Mouse (Mus musculus) G1E (cell line): ENCODE measurements around the gene Sync.

Experiments used
- CTCF ChIP-seq: IDR thresholded peaks from 2 replicates; pipeline ENCODE4 v1.5.1; 2012; ENCODE audit warnings: low read depth, low read length, inconsistent platforms, mixed read lengths
- GATA1 ChIP-seq: IDR thresholded peaks from 2 replicates; pipeline ENCODE4 v1.6.1; 2012; ENCODE audit warnings: borderline replicate concordance, low read length, inconsistent platforms, mixed read lengths

DNA sequence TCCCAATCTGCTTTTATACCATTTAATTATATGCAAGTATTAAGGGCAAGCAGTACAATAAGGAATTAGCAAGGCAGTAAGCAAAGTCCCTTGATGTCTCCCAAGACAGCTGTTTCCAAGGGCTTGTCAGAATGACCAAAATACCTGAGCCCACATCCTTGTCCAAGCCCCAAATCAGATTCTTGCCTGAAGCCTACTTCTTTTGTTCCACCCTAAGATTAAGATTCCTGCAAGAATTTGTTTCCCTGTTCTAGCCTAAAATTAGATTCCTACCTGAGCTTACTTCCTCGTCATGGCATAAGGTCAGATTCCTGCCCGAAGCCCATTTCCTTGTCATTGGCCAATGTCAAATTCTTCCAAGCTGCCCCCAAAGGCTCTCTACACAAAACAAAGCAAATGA is 2.7 kb upstream of the Sync start:
- TF ChIP-seq CTCF: no peak
- TF ChIP-seq GATA1: no peak
